Mouse (Mus musculus): ENCODE results near the gene Sipa1. TPM values are rescaled to one million over a fixed set of nuclear protein-coding genes. Genes with fewer than 3 reads are reported as not detected.
"Not testable (repeated sequence)": the region's sequence is repeated elsewhere in the genome, so short reads cannot be mapped to it uniquely, and the experiment has no call there.

Sipa1 gene
- total RNA-seq, 2 experiments from 2014 or later, result 19.3 to 22.4 TPM

GRCm38 (mm10) chr19:5688200-5689087 lies 24.9 kb upstream of the Sipa1 start, which contains the start of the genes Map3k11 and Pcnx3:
Gene Map3k11 (plus strand): TSS chr19:5688742.
Gene Pcnx3 (minus strand): TSS chr19:5688908.
- peak; percentile 97 for DNase-seq
- intact Hi-C loops (cut with DNase I; ENCODE audit: low total_unique reads), result no loop called here

DNA sequence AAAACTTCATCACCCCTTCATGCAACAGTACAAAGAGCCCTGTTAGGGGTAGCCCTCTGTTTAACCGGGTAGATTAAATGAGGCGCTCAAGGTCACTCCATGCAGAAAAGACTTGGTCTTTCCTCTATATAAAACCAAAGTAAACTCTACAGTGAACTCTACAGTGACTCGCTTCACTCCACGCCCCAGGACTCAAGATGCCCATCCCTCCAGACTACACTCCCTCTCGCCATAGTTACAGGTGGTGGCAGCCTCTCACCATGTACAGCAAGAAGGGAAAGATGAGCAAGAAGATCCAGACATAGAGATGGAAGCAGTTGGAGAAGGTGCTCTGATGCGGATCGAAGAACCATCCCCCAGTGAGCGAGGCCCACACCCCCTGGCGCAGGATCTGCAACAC lies 24.2 kb upstream of the Sipa1 start:
- intact Hi-C loops (cut with DNase I; ENCODE audit: low total_unique reads), result no loop called here
- DNase-seq, result no peak

DNA sequence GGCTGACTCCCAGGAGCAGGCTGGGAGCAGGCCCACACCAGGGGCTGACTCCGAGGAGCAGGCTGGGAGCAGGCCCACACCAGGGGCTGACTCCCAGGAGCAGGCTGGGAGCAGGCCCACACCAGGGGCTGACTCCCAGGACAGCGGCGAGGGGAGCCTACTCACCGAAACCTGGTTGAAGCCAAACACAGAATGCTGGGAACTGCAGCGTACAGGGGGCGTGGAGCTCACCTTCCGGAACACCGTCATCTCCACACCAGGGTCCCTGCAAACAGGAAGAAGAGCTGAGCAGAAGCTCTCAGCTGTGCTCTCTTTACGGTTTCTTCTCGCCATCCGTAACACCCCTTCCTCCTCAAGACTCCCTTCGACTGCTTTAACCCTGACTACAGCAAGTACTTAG lies 23.4 kb upstream of the Sipa1 start:
- DNase-seq; intact Hi-C loops (cut with DNase I; ENCODE audit: low total_unique reads): not testable (repeated sequence)

DNA sequence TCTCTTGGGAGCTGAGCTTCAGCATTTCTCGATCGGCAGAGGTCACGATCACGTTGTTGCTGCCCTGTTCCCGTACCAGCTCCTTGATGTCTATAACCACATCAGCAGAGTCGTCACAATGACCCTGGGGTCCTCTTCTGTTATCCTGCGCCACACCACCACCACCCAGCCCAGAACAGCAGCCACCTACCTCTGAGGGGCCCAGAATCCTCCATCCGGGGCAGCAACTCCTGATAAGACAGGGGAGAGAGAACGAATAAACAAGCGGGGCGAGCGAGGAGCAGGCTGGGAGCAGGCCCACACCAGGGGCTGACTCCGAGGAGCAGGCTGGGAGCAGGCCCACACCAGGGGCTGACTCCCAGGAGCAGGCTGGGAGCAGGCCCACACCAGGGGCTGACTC lies 22.9 kb upstream of the Sipa1 start:
- intact Hi-C loops (cut with DNase I; ENCODE audit: low total_unique reads), result no loop called here
- no peak for DNase-seq

- intact Hi-C loops (cut with DNase I; ENCODE audit: low total_unique reads), result no loop called here
- DNase-seq, result no peak
Measured at GRCm38 (mm10) chr19:5685861-5686260, 22.4 kb upstream of the Sipa1 start.

DNA sequence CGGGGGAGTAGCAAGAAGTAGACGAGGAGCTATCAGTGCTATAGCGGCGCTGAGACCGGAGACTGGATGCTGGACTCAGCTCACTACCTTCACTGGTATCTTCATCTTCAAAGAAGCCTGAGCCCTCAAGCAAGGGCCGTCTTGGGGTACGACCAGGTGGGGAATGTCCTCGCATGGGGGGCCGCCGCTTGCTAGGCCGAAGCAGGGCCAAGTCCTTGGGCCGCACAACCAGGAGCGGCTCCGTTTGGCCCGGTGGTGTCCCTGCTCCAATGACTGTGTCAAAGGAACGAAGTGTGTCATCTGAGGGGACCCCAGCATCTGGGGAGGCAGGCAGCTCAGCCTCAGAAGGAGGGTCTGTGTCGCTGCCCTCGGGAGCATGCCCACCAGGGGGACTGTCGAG lies 21.9 kb upstream of the Sipa1 start:
- DNase-seq, result no peak
- intact Hi-C loops (cut with DNase I; ENCODE audit: low total_unique reads), result no loop called here

- DNase-seq, result no peak
- intact Hi-C loops (cut with DNase I; ENCODE audit: low total_unique reads), result no loop called here
Measured at GRCm38 (mm10) chr19:5684985-5685384, 21.5 kb upstream of the Sipa1 start.

GRCm38 (mm10) chr19:5684236-5684635 lies 20.7 kb upstream of the Sipa1 start:
- intact Hi-C loops (cut with DNase I; ENCODE audit: low total_unique reads), result no loop called here

GRCm38 (mm10) chr19:5680432-5680831 lies 16.9 kb upstream of the Sipa1 start:
- no peak for DNase-seq
- intact Hi-C loops (cut with DNase I; ENCODE audit: low total_unique reads), result no loop called here

More at GRCm38 (mm10) chr19:5684236-5684635, 20.7 kb upstream of the Sipa1 start:
- DNase-seq, result no peak

- intact Hi-C loops (cut with DNase I; ENCODE audit: low total_unique reads), result no loop called here
- DNase-seq, result no peak
Measured at GRCm38 (mm10) chr19:5668372-5668771, 4.9 kb upstream of the Sipa1 start.

DNA sequence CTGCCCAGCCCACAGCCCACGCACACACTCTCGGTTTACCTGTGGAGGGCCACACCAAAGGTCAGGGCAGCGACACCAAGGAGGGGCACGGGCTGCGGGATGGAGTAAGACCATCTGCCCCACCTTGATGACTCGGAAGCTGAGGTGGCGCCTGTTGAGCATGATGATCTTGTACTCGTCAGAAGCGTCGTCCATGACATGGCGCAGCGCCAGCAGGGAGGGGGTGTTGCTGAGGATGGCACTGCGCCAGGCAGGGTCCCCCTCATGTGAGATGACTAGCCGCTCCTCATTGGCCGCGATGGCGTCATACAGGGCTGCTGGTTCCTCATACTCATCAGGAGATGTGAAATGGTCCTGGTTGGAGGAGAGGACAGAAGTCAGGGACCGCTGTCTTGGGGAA lies 2.9 kb upstream of the Sipa1 start:
- intact Hi-C loops (cut with DNase I; ENCODE audit: low total_unique reads), result no loop called here
- DNase-seq, result no peak

DNA sequence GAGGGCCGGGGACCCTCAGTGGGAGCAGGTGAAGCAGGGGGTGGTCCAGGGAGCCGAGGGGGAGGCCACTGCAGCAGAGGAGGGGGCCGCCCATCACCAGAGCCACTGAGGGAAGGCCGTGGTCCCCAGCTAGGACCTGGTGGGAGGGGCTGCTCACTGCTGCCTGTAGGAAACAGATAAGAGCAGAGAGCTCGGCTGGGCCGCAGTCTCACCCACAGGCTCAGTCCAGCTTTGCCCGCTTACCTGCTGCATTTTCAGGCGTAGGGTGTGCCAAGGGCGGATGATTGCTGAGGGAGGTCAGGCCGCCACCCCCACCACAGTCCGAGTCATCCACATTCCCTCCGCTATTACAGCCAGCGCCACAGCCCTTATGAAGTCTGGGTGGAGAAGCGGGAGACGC lies 2.0 kb upstream of the Sipa1 start:
- DNase-seq, result no peak
- intact Hi-C loops (cut with DNase I; ENCODE audit: low total_unique reads), result no loop called here

DNA sequence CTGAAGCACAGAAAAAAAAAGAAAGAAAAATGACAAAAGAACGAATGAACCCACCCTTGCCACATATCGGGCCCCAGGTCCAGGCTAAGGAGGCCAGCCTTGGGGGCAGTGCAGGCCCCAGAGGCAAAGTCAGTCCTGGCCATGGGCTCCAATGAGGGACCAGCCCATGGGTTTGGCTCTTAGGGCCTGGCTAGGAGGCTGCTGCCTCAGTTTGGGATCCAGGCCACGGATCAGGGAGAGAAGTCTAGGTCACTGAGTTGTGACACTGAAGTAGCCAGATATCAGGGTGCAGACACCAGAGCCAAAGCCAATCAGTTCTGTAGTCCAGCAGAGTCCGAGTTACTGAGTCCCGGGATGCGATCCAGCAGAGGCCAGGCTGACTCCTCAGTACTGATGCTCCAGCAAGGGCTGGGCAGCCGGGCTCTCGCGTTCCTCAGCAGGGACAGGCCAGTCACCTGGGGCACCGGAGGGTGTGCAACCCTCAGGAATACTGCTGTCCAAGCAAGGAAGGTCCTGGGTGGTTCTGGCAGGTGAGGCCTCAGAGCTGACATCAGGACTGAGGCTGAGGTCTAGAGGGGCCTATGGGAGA lies 1.3 kb upstream of the Sipa1 start:
- DNase-seq, result no peak
- intact Hi-C loops (cut with DNase I; ENCODE audit: low total_unique reads), result no loop called here

DNA sequence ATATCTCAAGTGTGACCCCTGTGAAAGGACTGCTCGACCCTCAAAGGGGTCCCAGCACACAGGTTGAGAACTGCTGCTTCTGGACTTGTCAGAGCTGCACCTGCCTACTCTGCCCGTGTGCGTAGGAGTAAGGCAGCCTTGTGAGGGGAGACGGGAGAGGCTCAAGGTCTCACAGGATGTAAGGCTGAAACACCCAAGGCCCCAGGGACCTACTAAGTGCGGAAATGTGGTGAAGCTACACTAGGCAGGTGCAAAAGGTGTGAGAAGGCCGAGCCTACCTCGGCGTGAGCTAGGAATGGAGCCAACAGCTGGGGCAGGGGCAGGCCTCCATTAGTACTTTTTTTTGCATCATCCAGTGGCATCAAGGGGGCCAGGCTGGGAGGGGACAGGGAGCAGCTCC lies 1.2 kb downstream of the Sipa1 start:
- intact Hi-C loops (cut with DNase I; ENCODE audit: low total_unique reads), result no loop called here
- no peak for DNase-seq

DNA sequence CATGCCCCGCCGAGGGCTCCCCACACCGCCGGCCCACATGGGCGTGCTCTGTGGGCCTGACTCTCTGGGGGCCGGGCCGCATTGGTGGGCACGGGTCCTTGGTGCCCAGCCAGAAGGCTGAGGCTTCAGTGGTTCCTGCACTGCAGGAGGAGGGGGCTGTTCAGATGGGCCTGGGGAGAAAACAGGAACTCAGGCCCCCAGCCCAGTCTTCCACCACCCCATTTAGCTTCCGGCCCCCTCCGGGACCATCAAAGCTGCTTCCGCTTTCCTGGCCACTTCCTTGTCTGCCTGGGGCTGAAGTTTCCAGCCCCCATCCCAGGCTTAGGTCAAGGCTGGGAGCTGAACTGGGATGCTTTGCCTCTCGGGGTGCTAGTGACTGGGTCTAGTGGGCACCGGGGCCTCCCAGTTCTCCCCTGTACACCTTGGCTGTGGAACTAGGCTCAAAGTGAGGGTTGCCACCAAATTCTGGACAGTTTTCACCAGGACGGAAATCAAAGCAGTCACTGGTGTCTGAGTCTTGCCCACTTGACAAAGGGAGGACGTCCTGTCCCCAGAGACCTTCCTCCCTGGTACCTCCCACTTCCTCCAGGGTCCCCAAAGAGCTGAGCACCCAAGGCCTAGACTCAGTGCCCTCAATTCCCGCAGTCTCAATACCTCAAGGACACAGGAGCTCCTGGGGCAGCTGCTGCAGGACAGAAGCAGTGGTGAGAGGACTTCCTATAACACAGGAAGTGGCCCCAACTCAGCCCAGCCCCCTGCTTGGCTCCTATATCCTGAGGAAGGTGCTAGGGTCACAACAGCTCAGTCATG lies 2.4 kb downstream of the Sipa1 start:
- no peak for DNase-seq
- intact Hi-C loops (cut with DNase I; ENCODE audit: low total_unique reads), result no loop called here

DNA sequence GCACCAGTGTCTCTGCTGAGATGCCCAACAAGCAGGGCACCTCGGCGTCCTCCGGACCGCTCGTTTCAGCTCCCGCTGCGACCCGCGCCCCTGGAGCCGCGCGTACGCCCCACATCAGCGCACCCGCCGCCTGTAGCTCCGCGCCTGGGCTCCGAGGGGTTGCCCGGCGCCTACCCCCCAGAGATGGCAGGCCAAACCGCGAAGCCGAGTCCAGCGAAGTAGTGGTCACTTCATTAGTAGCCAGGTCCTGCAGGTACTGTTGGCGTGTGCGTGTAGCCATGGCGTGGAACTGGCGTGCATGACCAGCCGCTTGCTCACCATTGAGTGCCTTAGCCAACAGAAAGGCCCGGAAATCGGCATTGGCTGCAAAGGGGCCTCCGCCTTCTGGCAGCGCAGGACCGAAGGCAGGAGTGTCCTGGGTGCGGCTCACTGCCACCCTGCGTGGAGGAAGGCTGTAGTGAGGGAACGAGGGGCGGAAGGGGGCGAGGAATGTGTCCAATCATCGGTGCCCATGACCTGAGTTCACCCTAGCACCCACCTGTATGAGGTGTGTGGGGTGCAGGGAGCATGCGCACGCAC lies 8.7 kb downstream of the Sipa1 start:
- no peak for DNase-seq
- intact Hi-C loops (cut with DNase I; ENCODE audit: low total_unique reads), result no loop called here

GRCm38 (mm10) chr19:5653969-5654719 lies 9.4 kb downstream of the Sipa1 start:
- intact Hi-C loops (cut with DNase I; ENCODE audit: low total_unique reads), result no loop called here

GRCm38 (mm10) chr19:5652570-5652969 lies 10.9 kb downstream of the Sipa1 start:
- DNase-seq, result no peak
- intact Hi-C loops (cut with DNase I; ENCODE audit: low total_unique reads), result no loop called here

More at GRCm38 (mm10) chr19:5653969-5654719, 9.4 kb downstream of the Sipa1 start:
- DNase-seq, result no peak

Data from gastrocnemius, postnatal 14 days (tissue).